Mouse (Mus musculus): ENCODE data around the gene Acbd5. TPM values are rescaled to one million over a fixed set of nuclear protein-coding genes. Genes with fewer than 3 reads are reported as not detected.

Gene Acbd5
- 5.0 TPM for polyA plus RNA-seq (2012; fragmentation: generic; extraction: Trizol)

DNA sequence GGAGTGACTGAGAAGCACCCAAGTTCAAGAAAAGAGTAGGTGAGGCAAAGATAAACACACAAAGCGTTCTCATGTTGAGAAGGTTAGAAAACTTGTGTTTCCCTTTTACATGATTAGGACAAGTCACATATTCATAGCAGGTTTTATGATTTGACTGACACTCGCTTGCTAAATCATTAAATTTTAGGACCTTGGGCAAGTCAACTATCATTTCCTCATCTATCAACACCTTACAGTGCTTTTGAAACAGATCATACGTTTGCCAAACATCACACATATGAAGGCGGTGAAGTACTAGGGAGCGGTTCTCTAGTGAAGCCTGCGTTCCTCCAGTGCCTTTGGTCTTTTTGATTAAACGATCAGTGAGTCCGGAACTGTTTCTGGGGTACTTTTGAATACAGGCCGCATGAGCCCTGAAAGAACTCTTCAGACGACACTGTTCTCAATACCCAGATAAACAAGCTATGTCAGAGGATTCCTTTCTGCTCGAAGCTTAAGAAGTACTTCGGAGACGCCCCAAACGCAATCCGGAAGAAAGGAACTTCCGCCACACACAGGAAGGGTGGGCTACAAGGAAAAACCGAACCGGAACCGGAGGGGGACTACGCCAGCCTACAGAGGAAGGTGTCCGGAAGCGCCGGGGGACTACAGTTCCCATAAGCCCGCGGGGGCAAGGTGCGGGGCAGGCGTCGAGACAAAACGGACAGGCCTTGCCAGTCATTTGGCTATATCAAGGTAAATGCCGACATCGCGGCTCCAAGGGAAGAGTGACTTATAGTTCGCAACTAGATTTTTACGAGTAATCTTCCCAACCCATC lies at the start of gene Acbd5:
Gene Acbd5 (plus strand): TSS at position 616 of the 818 bp plus-strand sequence.
- H3K4me3 ChIP-seq = peak within 1 kb of the TSS; percentile 74
- TF ChIP-seq USF1 (IDR thresholded peaks at IDR 0.05; ENCODE audit: low read depth) = no peak
- TF ChIP-seq POLR2A (IDR thresholded peaks at IDR 0.05; ENCODE audit: insufficient read length, low read depth) = peak; percentile 33

GRCm38 (mm10) chr2:23019170-23019569 lies 48.8 kb upstream of the Acbd5 start:
- Histone ChIP-seq H3K27me3 (ENCODE audit: control insufficient read depth, insufficient read depth, insufficient read length) (no peaks in the 10 kb centered on the region), H3K4me3 (no peak overlapping the region), H3K4me2 (ENCODE audit: low read depth) (no peak overlapping the region), H3K36me3 (ENCODE audit: control insufficient read depth, insufficient read depth) (no peaks in the 10 kb centered on the region), H3K79me2 (ENCODE audit: control insufficient read depth, insufficient read depth) (peaks cover 94% of the 10 kb centered on the region), H3ac (ENCODE audit: control insufficient read depth, insufficient read length) (no peak overlapping the region)
- no peak for TF ChIP-seq USF1 (IDR thresholded peaks at IDR 0.05; ENCODE audit: low read depth)
- no peak for TF ChIP-seq E2F4 (IDR thresholded peaks at IDR 0.05; ENCODE audit: insufficient read depth)
- no peak for TF ChIP-seq POLR2AphosphoS2 (IDR thresholded peaks at IDR 0.05; ENCODE audit: insufficient read length, low read depth)
- peak in 2 of 3 experiments; percentile 19 to 36 for TF ChIP-seq MYOD1 (IDR thresholded peaks at IDR 0.05; ENCODE audit: control insufficient read depth in 1 of 3, insufficient read length in 2 of 3, low read depth in 2 of 3)
- TF ChIP-seq SRF (IDR thresholded peaks at IDR 0.05; ENCODE audit: control insufficient read depth, insufficient read length, low read depth) = no peak

More for the DNA sequence above, at the start of gene Acbd5:
- Histone ChIP-seq H3K4me2 (ENCODE audit: low read depth) (peak within 1 kb of the TSS; percentile 76), H3ac (ENCODE audit: control insufficient read depth, insufficient read length) (peak within 1 kb of the TSS; percentile 66), H3K79me2 (ENCODE audit: control insufficient read depth, insufficient read depth) (no peaks in the 10 kb centered on the region), H3K27me3 (ENCODE audit: control insufficient read depth, insufficient read depth, insufficient read length) (no peaks in the 10 kb centered on the region), H3K36me3 (ENCODE audit: control insufficient read depth, insufficient read depth) (no peaks in the 10 kb centered on the region)

GRCm38 (mm10) chr2:23021320-23021719 lies 46.6 kb upstream of the Acbd5 start:
- no peaks in the 10 kb centered on the region for H3K27me3 ChIP-seq (ENCODE audit: control insufficient read depth, insufficient read depth, insufficient read length)
- no peaks in the 10 kb centered on the region for H3K36me3 ChIP-seq (ENCODE audit: control insufficient read depth, insufficient read depth)

GRCm38 (mm10) chr2:23021721-23022120 lies 46.2 kb upstream of the Acbd5 start:
- no peaks in the 10 kb centered on the region for H3K36me3 ChIP-seq (ENCODE audit: control insufficient read depth, insufficient read depth)
- H3ac ChIP-seq (ENCODE audit: control insufficient read depth, insufficient read length) = no peak overlapping the region
- peak overlapping the region; percentile 57 for H3K4me2 ChIP-seq (ENCODE audit: low read depth)
- TF ChIP-seq TCF12 (IDR thresholded peaks at IDR 0.05; ENCODE audit: insufficient read depth, poor library complexity, severe bottlenecking) (no peak), MYOD1 (IDR thresholded peaks at IDR 0.05; ENCODE audit: control insufficient read depth in 1 of 3, insufficient read length in 2 of 3, low read depth in 2 of 3) (no peak), MYOG (IDR thresholded peaks at IDR 0.05; ENCODE audit: control insufficient read depth in 1 of 3, insufficient read depth in 1 of 3, insufficient read length in 2 of 3, low read depth in 2 of 3) (no peak), USF1 (IDR thresholded peaks at IDR 0.05; ENCODE audit: low read depth) (no peak), POLR2AphosphoS2 (IDR thresholded peaks at IDR 0.05; ENCODE audit: insufficient read length, low read depth) (no peak), REST (IDR thresholded peaks at IDR 0.05; ENCODE audit: insufficient read depth, insufficient read length) (no peak), SRF (IDR thresholded peaks at IDR 0.05; ENCODE audit: control insufficient read depth, insufficient read length, low read depth) (no peak), E2F4 (IDR thresholded peaks at IDR 0.05; ENCODE audit: insufficient read depth) (no peak), TCF3 (IDR thresholded peaks at IDR 0.05; ENCODE audit: insufficient read length, low read depth) (no peak), CEBPB (IDR thresholded peaks at IDR 0.05; ENCODE audit: insufficient read depth, poor library complexity, severe bottlenecking) (no peak), POLR2A (IDR thresholded peaks at IDR 0.05; ENCODE audit: insufficient read length, low read depth) (no peak), MAX (IDR thresholded peaks at IDR 0.05; ENCODE audit: low read depth) (no peak)
- H3K4me3 ChIP-seq = no peak overlapping the region
- H3K79me2 ChIP-seq (ENCODE audit: control insufficient read depth, insufficient read depth) = peaks cover 98% of the 10 kb centered on the region
- H3K27me3 ChIP-seq (ENCODE audit: control insufficient read depth, insufficient read depth, insufficient read length) = no peaks in the 10 kb centered on the region

More at GRCm38 (mm10) chr2:23021320-23021719, 46.6 kb upstream of the Acbd5 start:
- H3ac ChIP-seq (ENCODE audit: control insufficient read depth, insufficient read length) = no peak overlapping the region
- H3K4me3 ChIP-seq = no peak overlapping the region
- peak overlapping the region; percentile 57 for H3K4me2 ChIP-seq (ENCODE audit: low read depth)
- TF ChIP-seq E2F4 (IDR thresholded peaks at IDR 0.05; ENCODE audit: insufficient read depth) = no peak
- no peak for TF ChIP-seq USF1 (IDR thresholded peaks at IDR 0.05; ENCODE audit: low read depth)
- no peak for TF ChIP-seq TCF3 (IDR thresholded peaks at IDR 0.05; ENCODE audit: insufficient read length, low read depth)
- no peak for TF ChIP-seq POLR2A (IDR thresholded peaks at IDR 0.05; ENCODE audit: insufficient read length, low read depth)
- no peak for TF ChIP-seq POLR2AphosphoS2 (IDR thresholded peaks at IDR 0.05; ENCODE audit: insufficient read length, low read depth)
- no peak for TF ChIP-seq TCF12 (IDR thresholded peaks at IDR 0.05; ENCODE audit: insufficient read depth, poor library complexity, severe bottlenecking)
- no peak for TF ChIP-seq CEBPB (IDR thresholded peaks at IDR 0.05; ENCODE audit: insufficient read depth, poor library complexity, severe bottlenecking)
- TF ChIP-seq MYOD1 (IDR thresholded peaks at IDR 0.05; ENCODE audit: control insufficient read depth in 1 of 3, insufficient read length in 2 of 3, low read depth in 2 of 3) = no peak
- TF ChIP-seq REST (IDR thresholded peaks at IDR 0.05; ENCODE audit: insufficient read depth, insufficient read length) = no peak
- no peak for TF ChIP-seq MYOG (IDR thresholded peaks at IDR 0.05; ENCODE audit: control insufficient read depth in 1 of 3, insufficient read depth in 1 of 3, insufficient read length in 2 of 3, low read depth in 2 of 3)
- no peak for TF ChIP-seq SRF (IDR thresholded peaks at IDR 0.05; ENCODE audit: control insufficient read depth, insufficient read length, low read depth)
- no peak for TF ChIP-seq MAX (IDR thresholded peaks at IDR 0.05; ENCODE audit: low read depth)
- peaks cover 98% of the 10 kb centered on the region for H3K79me2 ChIP-seq (ENCODE audit: control insufficient read depth, insufficient read depth)

- no peak overlapping the region for H3K4me3 ChIP-seq
- no peak for TF ChIP-seq CEBPB (IDR thresholded peaks at IDR 0.05; ENCODE audit: insufficient read depth, poor library complexity, severe bottlenecking)
- no peak for TF ChIP-seq POLR2AphosphoS2 (IDR thresholded peaks at IDR 0.05; ENCODE audit: insufficient read length, low read depth)
- TF ChIP-seq SRF (IDR thresholded peaks at IDR 0.05; ENCODE audit: control insufficient read depth, insufficient read length, low read depth) = no peak
- no peak overlapping the region for H3ac ChIP-seq (ENCODE audit: control insufficient read depth, insufficient read length)
- H3K36me3 ChIP-seq (ENCODE audit: control insufficient read depth, insufficient read depth) = no peaks in the 10 kb centered on the region
- no peaks in the 10 kb centered on the region for H3K27me3 ChIP-seq (ENCODE audit: control insufficient read depth, insufficient read depth, insufficient read length)
- H3K79me2 ChIP-seq (ENCODE audit: control insufficient read depth, insufficient read depth) = peaks cover 98% of the 10 kb centered on the region
- no peak overlapping the region for H3K4me2 ChIP-seq (ENCODE audit: low read depth)
Measured at GRCm38 (mm10) chr2:23023023-23023422, 44.9 kb upstream of the Acbd5 start.
